Mouse (Mus musculus) frontal cortex, adult (tissue): ENCODE data around the gene Cacna1c.

ENCODE experiments used
- ATAC-seq: cut with Nextera tagmentation; 2 replicates; pipeline ENCODE4 v1.9.2; 2017; ENCODE audit warnings: mild to moderate bottlenecking, moderate library complexity, mixed read lengths; ENCODE audit not compliant: low TSS enrichment

The Cacna1c gene

DNA sequence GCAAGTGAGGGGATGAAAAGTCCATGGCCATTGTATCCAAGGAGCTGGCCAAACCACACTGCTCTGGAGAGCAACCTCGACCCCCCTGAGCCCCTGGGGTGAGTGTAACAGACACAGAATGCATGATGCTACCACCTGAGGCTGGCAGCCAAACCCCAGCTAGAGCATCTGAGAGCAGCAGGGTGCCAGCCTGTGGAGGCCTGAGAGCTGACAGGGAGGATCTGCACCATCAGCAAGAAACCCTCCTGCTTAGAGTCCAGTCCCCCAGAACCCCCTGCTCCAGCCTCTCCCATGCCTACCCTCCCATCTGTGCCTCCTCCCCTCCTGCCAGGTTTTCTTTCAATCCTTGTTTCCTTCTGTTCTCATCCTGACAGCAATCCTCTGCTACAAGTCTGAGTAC is 385.4 kb downstream of the Cacna1c start:
- ATAC-seq: no peak

DNA sequence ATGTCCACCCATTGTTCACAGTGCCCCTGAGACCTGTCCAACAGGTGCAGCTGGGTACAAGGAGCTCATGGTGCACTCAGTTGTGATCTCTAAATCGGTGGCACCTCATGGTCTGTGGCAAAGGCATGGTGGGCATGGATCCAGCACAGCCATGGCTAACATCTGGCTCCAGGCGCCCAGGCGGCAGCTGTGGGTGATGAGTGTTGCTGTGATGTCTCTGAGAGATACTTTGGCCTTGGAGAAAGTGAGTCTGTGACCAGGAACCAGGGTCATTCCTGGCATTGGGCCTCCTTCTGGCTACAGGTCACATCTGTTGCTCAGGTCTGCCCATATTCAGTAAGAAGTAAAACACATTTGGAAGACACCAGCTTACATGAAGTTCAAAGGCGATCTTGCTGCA is 391.1 kb downstream of the Cacna1c start:
- ATAC-seq: no peak

- ATAC-seq: peak; percentile 77
These were observed 393.9 kb downstream of the Cacna1c start for GRCm38 (mm10) chr6:118802286-118802685.

DNA sequence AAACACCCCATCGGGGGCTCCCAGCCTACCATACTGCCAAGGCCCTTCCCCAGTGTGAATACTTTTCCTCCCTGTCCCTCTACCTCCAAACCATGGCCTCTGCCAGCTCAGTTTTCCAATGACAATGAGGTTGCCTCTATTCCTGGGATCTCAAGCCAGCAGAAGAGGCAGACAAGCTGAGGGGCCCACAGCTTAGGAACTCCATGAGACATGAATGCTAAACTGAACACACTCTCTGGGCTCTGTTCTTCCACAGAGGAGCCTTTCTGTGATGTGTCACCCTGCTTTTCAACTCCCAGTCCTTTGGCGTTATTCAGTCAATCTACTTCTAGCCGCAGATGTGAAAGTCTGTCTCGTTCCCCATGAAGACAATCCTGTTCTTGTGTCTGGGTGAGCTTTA is 399.8 kb downstream of the Cacna1c start:
- no peak for ATAC-seq

GRCm38 (mm10) chr6:118795716-118796115 is 400.5 kb downstream of the Cacna1c start:
- peak; percentile 45; the same call in 1 of the 2 replicates for ATAC-seq

DNA sequence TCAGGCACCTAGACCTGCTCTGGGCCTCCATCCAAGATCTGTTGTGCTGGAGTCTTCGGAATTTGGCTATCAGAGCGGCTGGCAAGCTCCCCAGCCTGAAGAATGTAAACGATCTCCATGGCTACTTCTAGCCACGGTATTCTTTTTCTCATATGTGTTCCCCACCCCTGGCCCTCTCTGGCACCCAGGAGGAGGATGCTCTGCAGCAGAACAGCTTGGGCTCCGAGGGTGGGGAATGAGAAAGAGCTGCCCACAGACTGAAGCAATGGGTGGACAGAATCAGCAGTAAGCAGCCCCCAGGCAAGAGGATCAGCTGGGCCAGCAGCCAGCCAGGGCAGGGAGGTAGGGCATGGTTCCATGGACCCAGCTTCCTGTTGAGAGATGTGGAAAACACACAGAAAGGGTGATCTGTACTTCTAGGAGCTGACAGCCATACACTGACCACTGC is 404.3 kb downstream of the Cacna1c start:
- peak; percentile 62 for ATAC-seq

DNA sequence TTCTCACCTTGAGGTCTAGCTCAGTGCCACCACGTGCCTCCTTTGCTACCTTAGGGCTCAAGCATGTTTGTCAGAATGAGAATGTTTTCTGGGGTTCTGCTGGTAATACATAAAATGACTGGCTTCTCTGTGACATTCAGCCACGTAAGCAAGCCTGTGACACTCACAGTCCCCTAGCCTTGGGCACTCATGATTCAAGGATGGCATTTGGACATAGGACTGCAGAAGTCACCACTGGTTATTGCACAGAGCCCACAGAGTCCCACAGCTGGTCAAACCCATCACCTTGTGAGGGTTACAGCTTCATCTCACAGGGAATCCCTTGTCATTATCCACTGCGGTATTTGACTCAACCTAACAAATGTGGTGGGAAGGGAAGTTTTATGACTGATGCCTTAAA is 408.3 kb downstream of the Cacna1c start:
- no peak for ATAC-seq

DNA sequence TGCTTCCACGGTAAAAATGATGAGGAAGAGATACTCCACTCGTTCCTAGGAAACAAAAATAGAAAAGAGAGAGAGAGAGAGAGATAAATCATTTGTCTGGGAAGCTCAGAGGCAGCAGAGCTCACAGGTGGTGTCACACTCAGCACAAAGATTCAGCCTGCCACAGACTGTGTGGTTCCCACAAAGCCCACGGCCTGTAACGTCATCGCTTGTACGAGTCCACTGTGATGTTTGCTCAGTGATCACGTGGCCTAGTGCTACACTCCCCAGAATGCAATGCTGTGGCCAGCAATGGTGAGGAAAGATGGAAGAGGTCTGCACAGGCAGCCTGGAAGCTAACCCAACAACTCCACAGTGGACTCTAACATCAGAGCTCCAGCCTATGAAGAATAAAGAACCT is 415.9 kb downstream of the Cacna1c start:
- ATAC-seq: 0 out of 2 replicates have a peak, but pooled peaks have one; percentile 22

DNA sequence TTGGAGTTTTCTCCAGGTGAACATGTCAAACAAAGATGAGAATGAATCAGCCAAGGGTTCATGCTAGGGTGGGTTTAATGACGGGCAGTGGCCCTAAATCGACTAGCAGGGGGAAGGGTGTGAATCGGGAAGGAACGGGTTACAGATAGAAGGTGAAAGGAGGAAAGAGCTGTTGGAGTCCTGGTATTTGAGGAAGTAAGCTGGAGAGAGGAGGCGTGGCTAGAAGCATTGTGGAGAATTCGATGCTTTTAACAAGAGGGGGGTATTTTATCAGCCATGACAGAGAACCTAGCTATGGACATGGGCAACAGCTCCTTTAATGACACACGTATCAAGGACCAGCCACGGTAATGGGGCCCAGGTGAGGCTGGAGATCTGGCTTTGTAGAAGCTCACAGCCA is 417.0 kb downstream of the Cacna1c start:
- no peak for ATAC-seq

DNA sequence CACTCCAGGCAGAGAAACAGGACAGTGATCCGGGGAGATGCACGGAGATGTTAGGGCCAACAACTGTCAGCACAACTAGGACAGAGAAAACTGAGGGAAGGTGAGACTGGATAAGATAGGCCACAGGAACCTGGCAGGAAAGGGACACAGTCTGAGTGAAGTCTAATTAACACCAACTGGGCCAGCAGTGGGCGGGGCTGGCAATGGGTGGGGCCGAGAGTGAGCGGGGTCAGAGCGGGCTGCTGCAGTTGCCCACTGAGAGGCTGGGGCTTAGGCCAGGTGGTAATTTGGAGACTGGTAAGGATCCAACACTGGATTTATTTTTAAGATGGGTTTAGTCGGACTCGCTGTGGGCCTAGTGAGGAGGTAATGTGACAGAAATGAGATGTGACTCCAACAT is 418.8 kb downstream of the Cacna1c start:
- ATAC-seq: no peak

DNA sequence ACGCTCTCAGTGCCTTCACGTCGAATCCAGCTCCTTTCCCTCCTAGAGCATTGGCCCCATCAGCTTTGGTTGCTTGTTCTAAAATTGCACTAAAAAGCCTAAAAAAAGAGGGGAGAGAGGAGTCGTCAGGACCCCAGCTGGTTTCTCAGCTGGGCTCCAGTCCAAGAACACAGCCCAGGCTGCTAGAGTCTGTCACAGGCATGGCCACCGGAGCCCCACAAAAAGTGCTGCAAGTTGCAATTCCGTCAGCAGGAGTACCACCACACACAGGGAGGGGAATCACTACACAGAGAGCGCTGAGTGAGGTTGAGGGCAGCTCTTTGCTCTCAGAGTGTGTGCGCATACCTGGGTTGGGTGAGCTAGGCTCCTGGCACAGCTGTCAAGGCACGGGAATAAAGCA is 419.8 kb downstream of the Cacna1c start:
- no peak for ATAC-seq

- ATAC-seq: peak; percentile 95
These were observed 423.6 kb downstream of the Cacna1c start for GRCm38 (mm10) chr6:118772581-118772980.

DNA sequence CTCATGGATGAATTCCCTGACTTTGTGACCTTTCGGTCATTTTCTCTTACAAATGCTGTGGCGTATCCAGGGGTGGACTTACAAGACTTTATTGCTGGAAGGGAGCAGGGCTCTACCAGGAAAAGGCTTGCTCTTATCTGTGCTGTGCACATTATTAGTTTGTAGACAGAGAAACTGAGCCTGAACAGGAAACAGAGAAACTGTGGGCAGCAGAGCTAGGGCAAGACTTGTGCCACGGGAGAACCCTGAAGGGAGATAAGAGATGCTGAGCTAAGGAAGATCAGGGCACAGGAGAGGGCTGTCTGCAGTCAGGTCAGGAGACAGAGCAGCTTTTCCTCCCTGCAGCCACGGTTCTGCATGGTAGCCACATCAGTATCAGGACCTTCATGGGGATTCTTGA is 425.1 kb downstream of the Cacna1c start:
- no peak for ATAC-seq

DNA sequence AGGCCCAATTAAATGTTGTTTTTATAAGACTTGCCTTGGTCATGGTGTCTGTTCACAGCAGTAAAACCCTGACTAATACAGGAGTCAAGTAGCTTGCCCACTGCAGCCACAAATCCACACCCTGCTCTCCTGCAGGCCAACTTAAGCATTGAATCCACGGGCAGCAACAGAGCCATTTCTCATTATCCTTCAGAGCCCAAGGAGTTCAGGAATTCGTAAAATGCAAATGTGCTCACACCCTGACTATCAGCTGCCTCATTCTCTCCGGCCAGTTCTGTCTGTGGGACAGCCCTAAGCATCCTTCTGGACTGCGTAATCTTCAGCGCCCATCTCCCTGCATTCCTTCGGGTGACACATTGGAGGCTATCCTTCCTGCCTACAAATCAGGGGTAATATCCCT is 425.8 kb downstream of the Cacna1c start:
- no peak for ATAC-seq

- ATAC-seq: no peak
These were observed 426.4 kb downstream of the Cacna1c start for GRCm38 (mm10) chr6:118769792-118770191.

- no peak for ATAC-seq
These were observed 428.5 kb downstream of the Cacna1c start for GRCm38 (mm10) chr6:118767698-118768097.

GRCm38 (mm10) chr6:118765261-118765660 is 431.0 kb downstream of the Cacna1c start:
- no peak for ATAC-seq

DNA sequence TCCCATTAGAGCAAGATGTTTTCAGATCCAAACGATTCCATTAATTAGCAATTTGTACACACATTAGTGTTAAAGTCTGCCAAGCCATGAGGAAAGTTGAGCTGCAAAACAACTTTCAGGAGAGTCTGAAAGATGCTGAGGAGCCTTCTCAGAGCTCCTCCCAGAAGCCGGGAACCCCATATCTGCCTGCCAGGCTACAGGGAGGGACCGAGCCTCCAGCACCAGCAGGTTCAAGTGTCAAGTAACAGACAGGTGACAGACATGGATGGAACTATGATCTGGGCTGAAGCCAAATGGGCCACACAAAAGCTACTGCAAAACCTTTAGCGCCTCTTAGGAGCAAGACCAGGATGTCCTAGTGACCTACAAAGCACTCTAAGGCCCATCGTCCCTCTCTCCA is 437.2 kb downstream of the Cacna1c start:
- no peak for ATAC-seq

DNA sequence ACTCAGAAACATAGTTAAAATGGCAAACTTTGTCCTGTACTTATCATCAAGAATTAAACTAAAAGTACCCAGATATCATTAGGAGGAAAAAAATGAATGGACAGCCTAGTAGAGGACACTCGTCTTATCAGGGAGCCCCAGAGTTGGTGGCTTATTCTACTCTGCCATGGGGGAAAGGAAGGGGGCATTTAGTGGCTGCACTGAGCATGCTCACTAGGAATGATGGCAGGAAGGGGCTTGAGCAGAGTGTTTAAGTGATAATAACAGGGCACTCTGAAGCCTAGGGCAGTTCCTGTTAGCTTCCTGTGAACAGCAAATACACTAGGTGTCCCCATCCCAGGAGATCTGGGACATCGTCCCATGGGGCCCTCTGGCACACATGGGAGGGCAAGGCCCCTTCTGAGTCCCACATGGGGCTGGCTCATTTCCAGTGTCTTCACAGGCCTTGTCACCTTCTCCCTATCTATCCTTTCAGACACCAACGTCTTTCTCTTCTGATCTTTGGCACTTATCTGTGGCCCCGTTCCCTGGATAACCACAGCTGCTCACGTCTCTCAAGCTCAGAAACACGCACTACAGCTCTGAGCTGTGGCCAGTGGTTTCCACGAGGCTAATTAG is 437.8 kb downstream of the Cacna1c start:
- no peak for ATAC-seq

DNA sequence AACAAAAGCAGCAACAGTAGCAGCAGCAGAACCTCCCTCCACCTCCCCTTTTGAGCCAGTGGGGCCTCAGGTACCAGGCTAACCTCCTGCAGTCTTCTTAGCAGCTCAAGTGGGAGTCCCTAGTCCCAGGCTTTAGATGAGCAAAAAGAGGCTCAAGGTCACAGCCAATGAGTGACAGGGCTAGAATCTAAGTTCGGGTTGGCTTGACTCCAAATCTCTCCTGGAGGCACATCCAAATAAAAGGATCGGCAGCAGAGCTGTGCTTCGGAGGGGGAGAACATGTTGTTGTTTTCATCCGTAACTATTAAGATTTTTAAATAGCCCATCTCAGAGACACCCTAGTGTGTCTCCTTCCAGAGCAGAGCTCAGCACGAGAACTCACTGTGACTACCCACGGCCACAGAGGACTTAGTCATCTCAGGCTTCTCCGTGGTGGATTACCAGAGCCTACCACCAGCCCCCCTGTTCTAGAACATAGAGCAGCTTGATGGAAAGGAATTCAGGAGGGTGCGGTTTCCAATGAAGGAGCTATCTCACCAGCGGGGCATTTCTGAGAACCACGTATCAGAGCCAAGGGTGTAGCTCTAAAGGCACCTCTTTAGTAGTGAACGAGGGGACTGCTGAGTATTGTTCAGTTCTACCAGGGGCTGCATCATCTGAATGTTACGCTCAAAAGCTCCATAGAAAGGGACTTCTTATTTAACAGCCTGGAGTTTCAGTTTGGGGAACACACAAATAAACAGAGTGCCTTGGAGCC is 438.5 kb downstream of the Cacna1c start:
- ATAC-seq: peak; percentile 48

GRCm38 (mm10) chr6:118756511-118756910 is 439.7 kb downstream of the Cacna1c start:
- no peak for ATAC-seq

- ATAC-seq: no peak
These were observed 440.4 kb downstream of the Cacna1c start for GRCm38 (mm10) chr6:118755768-118756167.

DNA sequence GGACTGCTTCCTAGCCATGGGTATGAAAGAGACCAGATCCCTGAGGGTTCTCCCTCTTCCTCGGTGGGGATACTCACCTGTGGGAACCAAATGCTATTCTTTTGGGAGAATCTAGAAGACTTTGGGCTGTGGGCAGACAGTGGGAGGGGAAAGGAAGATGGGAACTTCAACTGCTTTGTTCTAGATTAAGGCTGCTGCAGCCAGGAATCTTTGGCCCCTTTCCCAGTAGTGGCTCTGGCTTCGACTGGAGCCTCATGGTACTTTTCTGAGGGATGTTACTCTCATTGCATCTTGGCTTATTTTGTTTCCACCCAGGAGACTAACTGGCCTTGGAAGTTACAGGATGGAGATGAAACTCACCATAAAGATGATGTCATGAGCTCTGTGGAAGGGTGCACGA is 441.8 kb downstream of the Cacna1c start:
- peak; percentile 71 for ATAC-seq
